Mouse (Mus musculus): ENCODE results near the gene Setd1a.
"Not testable (repeated sequence)": the region's sequence is repeated elsewhere in the genome, so short reads cannot be mapped to it uniquely, and the experiment has no call there.

The Setd1a gene

GRCm38 (mm10) chr7:127768346-127768996 is 8.0 kb upstream of the Setd1a start:
- H3K9me3 ChIP-seq (ENCODE audit: low read length), result no peaks in the 10 kb centered on the region
- peak overlapping the region; percentile 65 for H3K4me3 ChIP-seq (replicated peaks; ENCODE audit: low read length)
- H3K4me1 ChIP-seq (replicated peaks; ENCODE audit: low read depth, low read length), result peaks cover 74% of the 10 kb centered on the region
- peaks cover 50% of the 10 kb centered on the region for H3K36me3 ChIP-seq (ENCODE audit: insufficient read depth, low read length)
- H3K27me3 ChIP-seq (ENCODE audit: insufficient read depth, low read length), result no peaks in the 10 kb centered on the region
- TF ChIP-seq CTCF (conservative IDR thresholded peaks at IDR 0.05; ENCODE audit: low read length), result 0 out of 2 replicates have a peak, but pooled peaks have one; percentile 18
- TF ChIP-seq NANOG (IDR thresholded peaks at IDR 0.05; ENCODE audit: borderline replicate concordance, low read length), result no peak

- peaks cover 80% of the 10 kb centered on the region for H3K4me1 ChIP-seq (replicated peaks; ENCODE audit: low read depth, low read length)
- no peak for TF ChIP-seq CTCF (conservative IDR thresholded peaks at IDR 0.05; ENCODE audit: low read length)
- TF ChIP-seq NANOG (IDR thresholded peaks at IDR 0.05; ENCODE audit: borderline replicate concordance, low read length), result no peak
- TF ChIP-seq POU5F1 (IDR thresholded peaks at IDR 0.05; ENCODE audit: borderline replicate concordance, low read length), result no peak
- H3K9me3 ChIP-seq (ENCODE audit: low read length), result no peaks in the 10 kb centered on the region
- no peaks in the 10 kb centered on the region for H3K27me3 ChIP-seq (ENCODE audit: insufficient read depth, low read length)
- H3K36me3 ChIP-seq (ENCODE audit: insufficient read depth, low read length), result peaks cover 50% of the 10 kb centered on the region
- peak overlapping the region; percentile 87 for H3K4me3 ChIP-seq (replicated peaks; ENCODE audit: low read length)
These were observed 7.4 kb upstream of the Setd1a start for GRCm38 (mm10) chr7:127768997-127769593.

DNA sequence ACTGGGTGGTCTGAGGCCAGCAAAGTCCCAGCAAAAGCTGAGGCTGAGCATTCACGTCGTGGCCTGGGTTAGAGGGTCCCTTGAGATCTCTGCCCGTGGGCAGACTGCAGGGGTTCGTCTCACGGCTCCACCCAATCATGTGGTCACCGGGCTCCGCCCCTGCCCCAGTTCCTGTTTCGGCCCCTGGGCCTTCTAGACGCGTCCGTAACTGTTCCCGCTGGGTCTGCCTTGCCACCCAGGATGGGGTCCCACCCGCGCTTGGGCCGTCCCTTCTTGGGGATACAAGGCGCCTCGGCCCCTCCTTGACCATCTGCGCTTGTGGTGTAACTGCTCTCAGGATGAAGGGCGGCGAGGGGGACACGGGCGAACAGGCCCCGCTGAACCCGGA is 6.8 kb upstream of the Setd1a start, which contains the start of gene Orai3:
TSS of gene Orai3 (plus strand) at position 165 of the 388 bp plus-strand sequence.
- Histone ChIP-seq H3K27me3 (ENCODE audit: insufficient read depth, low read length) (no peaks in the 10 kb centered on the region), H3K4me1 (replicated peaks; ENCODE audit: low read depth, low read length) (peaks cover 85% of the 10 kb centered on the region), H3K36me3 (ENCODE audit: insufficient read depth, low read length) (peaks cover 50% of the 10 kb centered on the region), H3K4me3 (replicated peaks; ENCODE audit: low read length) (peak within 1 kb of the TSS; percentile 87), H3K9me3 (ENCODE audit: low read length) (no peaks in the 10 kb centered on the region)
- TF ChIP-seq CTCF (conservative IDR thresholded peaks at IDR 0.05; ENCODE audit: low read length) (no peak), POU5F1 (IDR thresholded peaks at IDR 0.05; ENCODE audit: borderline replicate concordance, low read length) (no peak), NANOG (IDR thresholded peaks at IDR 0.05; ENCODE audit: borderline replicate concordance, low read length) (no peak)

DNA sequence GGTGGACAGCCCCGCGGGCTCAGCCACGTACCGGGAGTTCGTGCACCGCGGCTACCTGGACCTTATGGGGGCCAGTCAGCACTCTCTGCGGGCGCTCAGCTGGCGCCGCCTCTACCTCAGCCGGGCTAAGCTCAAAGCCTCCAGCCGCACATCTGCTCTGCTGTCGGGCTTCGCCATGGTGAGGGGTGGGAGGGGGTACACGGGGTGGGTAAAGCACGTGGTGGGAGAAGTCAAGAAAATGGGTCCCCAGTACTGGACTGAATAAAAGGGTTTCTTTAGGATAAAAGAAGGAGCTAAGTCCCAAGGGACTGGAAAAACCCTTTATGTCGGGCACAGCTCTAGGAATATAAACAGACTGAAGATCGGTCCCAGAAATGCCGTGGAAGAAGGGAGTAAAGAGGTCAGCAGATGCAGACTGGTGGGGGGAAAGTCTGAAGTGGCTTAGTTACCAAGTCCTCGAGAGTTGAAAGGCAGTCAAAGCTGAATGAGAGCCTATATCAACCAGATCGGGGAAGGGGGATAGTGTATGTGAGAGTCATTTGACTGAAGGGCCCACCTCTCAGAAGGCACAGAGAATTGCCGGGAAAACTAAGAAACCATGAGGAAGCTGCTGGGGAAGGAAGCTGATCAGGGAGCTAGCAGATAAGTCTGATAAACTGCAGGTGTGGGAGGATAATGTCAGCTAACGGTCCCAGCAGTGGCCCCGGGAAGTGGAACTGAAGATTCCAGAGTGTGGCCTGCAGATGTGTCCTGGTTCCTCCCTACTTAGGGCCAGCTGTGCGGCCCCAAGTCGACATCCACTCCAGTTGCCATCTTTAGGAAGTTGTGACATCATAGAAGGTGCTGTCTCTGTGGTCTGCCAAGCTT is 6.2 kb upstream of the Setd1a start:
- Histone ChIP-seq H3K9me3 (ENCODE audit: low read length) (no peaks in the 10 kb centered on the region), H3K4me3 (replicated peaks; ENCODE audit: low read length) (peak overlapping the region; percentile 87), H3K27me3 (ENCODE audit: insufficient read depth, low read length) (no peaks in the 10 kb centered on the region), H3K36me3 (ENCODE audit: insufficient read depth, low read length) (peaks cover 50% of the 10 kb centered on the region), H3K4me1 (replicated peaks; ENCODE audit: low read depth, low read length) (peaks cover 85% of the 10 kb centered on the region)
- TF ChIP-seq NANOG (IDR thresholded peaks at IDR 0.05; ENCODE audit: borderline replicate concordance, low read length), result no peak
- TF ChIP-seq POU5F1 (IDR thresholded peaks at IDR 0.05; ENCODE audit: borderline replicate concordance, low read length), result no peak
- no peak for TF ChIP-seq CTCF (conservative IDR thresholded peaks at IDR 0.05; ENCODE audit: low read length)

GRCm38 (mm10) chr7:127771262-127771661 is 5.2 kb upstream of the Setd1a start:
- no peaks in the 10 kb centered on the region for H3K9me3 ChIP-seq (ENCODE audit: low read length)
- H3K4me3 ChIP-seq (replicated peaks; ENCODE audit: low read length), result peak overlapping the region; percentile 87
- TF ChIP-seq CTCF (conservative IDR thresholded peaks at IDR 0.05; ENCODE audit: low read length), result no peak
- no peak for TF ChIP-seq NANOG (IDR thresholded peaks at IDR 0.05; ENCODE audit: borderline replicate concordance, low read length)
- TF ChIP-seq POU5F1 (IDR thresholded peaks at IDR 0.05; ENCODE audit: borderline replicate concordance, low read length), result no peak
- peaks cover 82% of the 10 kb centered on the region for H3K4me1 ChIP-seq (replicated peaks; ENCODE audit: low read depth, low read length)
- H3K36me3 ChIP-seq (ENCODE audit: insufficient read depth, low read length), result peaks cover 44% of the 10 kb centered on the region
- H3K27me3 ChIP-seq (ENCODE audit: insufficient read depth, low read length), result no peaks in the 10 kb centered on the region

- no peaks in the 10 kb centered on the region for H3K27me3 ChIP-seq (ENCODE audit: insufficient read depth, low read length)
- H3K36me3 ChIP-seq (ENCODE audit: insufficient read depth, low read length), result peaks cover 36% of the 10 kb centered on the region
- H3K4me3 ChIP-seq (replicated peaks; ENCODE audit: low read length), result no peak overlapping the region
- H3K4me1 ChIP-seq (replicated peaks; ENCODE audit: low read depth, low read length), result peaks cover 75% of the 10 kb centered on the region
- no peaks in the 10 kb centered on the region for H3K9me3 ChIP-seq (ENCODE audit: low read length)
- TF ChIP-seq POU5F1 (IDR thresholded peaks at IDR 0.05; ENCODE audit: borderline replicate concordance, low read length) (no peak), NANOG (IDR thresholded peaks at IDR 0.05; ENCODE audit: borderline replicate concordance, low read length) (no peak), CTCF (conservative IDR thresholded peaks at IDR 0.05; ENCODE audit: low read length) (no peak)
These were observed 4.4 kb upstream of the Setd1a start for GRCm38 (mm10) chr7:127772080-127772479.

DNA sequence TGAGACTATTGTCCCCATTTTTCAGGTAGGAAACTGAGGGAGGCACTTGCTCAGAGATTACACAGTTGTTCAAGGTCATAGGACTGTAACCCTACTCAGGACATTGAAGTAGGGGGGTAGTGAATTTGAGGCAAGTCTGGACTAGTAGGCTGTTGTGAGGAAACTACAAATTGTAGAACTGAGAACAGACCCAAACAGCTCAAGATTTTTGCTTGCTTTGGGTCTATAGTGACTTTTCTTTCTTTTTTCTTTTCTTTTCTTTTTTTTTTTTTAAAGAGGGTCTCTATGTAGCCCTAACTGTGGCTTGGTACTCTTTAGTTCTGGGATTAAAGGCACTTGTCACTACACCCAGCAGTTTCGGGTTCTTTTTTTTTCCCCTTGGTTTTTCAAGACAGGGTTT is 3.9 kb upstream of the Setd1a start:
- H3K4me1 ChIP-seq (replicated peaks; ENCODE audit: low read depth, low read length), result peaks cover 70% of the 10 kb centered on the region
- no peaks in the 10 kb centered on the region for H3K9me3 ChIP-seq (ENCODE audit: low read length)
- H3K4me3 ChIP-seq (replicated peaks; ENCODE audit: low read length), result no peak overlapping the region
- peaks cover 31% of the 10 kb centered on the region for H3K36me3 ChIP-seq (ENCODE audit: insufficient read depth, low read length)
- H3K27me3 ChIP-seq (ENCODE audit: insufficient read depth, low read length), result no peaks in the 10 kb centered on the region
- TF ChIP-seq POU5F1 (IDR thresholded peaks at IDR 0.05; ENCODE audit: borderline replicate concordance, low read length) (no peak), NANOG (IDR thresholded peaks at IDR 0.05; ENCODE audit: borderline replicate concordance, low read length) (no peak), CTCF (conservative IDR thresholded peaks at IDR 0.05; ENCODE audit: low read length) (no peak)

DNA sequence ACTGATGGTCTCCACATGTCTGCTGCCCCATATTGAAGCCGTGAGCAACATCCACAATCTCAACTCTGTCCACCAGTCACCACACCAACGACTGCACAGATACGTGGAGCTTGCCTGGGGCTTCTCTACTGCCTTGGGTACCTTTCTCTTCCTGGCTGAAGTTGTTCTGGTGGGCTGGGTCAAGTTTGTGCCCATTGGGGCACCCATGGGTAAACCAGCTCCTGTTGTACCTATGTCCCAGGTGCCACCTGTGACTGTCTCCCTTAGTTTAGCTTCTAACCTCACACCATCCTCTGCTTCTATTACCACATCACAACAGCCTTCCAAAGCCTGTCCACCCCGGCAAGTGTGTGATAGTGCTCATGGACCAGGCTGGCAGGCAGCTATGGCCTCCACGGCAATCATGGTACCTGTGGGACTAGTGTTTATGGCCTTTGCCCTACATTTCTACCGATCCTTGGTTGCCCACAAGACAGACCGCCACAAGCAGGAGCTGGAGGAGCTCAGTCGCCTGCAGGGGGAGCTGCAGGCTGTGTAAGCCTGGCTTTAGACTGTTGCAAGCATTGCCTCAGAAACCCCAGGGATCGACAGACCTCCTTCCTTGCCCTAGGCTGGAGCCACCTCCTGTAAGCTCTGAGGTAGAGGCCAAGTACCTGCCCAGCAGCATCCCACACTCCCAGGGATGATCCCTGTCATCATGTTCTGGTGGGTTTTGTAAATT is 2.6 kb upstream of the Setd1a start:
- H3K9me3 ChIP-seq (ENCODE audit: low read length), result no peaks in the 10 kb centered on the region
- H3K4me3 ChIP-seq (replicated peaks; ENCODE audit: low read length), result no peak overlapping the region
- H3K4me1 ChIP-seq (replicated peaks; ENCODE audit: low read depth, low read length), result peaks cover 69% of the 10 kb centered on the region
- peaks cover 32% of the 10 kb centered on the region for H3K36me3 ChIP-seq (ENCODE audit: insufficient read depth, low read length)
- peak; percentile 75 for TF ChIP-seq CTCF (conservative IDR thresholded peaks at IDR 0.05; ENCODE audit: low read length)
- TF ChIP-seq NANOG (IDR thresholded peaks at IDR 0.05; ENCODE audit: borderline replicate concordance, low read length), result no peak
- no peaks in the 10 kb centered on the region for H3K27me3 ChIP-seq (ENCODE audit: insufficient read depth, low read length)

DNA sequence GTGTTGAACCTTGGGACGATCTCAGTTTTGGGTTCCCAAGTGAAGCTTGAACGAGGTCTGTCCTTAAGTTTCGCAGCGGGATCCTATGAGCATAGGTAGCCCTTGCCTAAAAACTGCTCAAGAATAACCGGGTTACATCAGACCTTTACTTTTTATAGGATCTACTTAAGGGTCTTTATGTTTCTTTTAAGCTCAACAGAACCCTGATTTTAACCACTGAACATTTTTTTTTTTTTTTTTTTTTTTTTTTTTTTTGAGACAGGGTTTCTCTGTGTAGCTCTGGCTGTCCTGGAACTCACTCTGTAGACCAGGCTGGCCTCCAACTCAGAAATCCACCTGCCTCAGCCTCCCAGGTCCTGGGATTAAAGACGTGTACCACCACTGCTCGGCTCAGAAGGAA is 633 bp upstream of the Setd1a start:
- Histone ChIP-seq H3K4me3 (replicated peaks; ENCODE audit: low read length) (peak overlapping the region; percentile 89), H3K36me3 (ENCODE audit: insufficient read depth, low read length) (peaks cover 52% of the 10 kb centered on the region)

More for the DNA sequence above, 633 bp upstream of the Setd1a start:
- H3K9me3 ChIP-seq (ENCODE audit: low read length); H3K27me3 ChIP-seq (ENCODE audit: insufficient read depth, low read length): not testable (repeated sequence)
- H3K4me1 ChIP-seq (replicated peaks; ENCODE audit: low read depth, low read length), result peaks cover 65% of the 10 kb centered on the region
